Mouse (Mus musculus): ENCODE measurements around the gene Megf11. TPM values are rescaled to one million over a fixed set of nuclear protein-coding genes. Genes with fewer than 3 reads are reported as not detected.
A peak's percentile ranks its signal among the peaks of the same experiment; 100 is the strongest.

Gene Megf11
- polyA plus RNA-seq, 1 experiment from 2014 or later: 1.0 TPM

- H3K9me3 ChIP-seq: no peaks in the 10 kb centered on the region
- H3K36me3 ChIP-seq: no peaks in the 10 kb centered on the region
- no peaks in the 10 kb centered on the region for H3K27me3 ChIP-seq
- no peak overlapping the region for H3K27ac ChIP-seq
- ATAC-seq (ENCODE audit: borderline replicate concordance, extremely low read depth, low FRiP score, low TSS enrichment): no peak
- no peak overlapping the region for H3K4me2 ChIP-seq
- H3K9ac ChIP-seq: no peak overlapping the region
- WGBS: 80% methylated on average over 7 of the region's 7 CpGs
- H3K4me1 ChIP-seq: no peaks in the 10 kb centered on the region
- no peak overlapping the region for H3K4me3 ChIP-seq
Measured at GRCm38 (mm10) chr9:64355627-64356026, 29.8 kb upstream of the Megf11 start.

GRCm38 (mm10) chr9:64361231-64361950 lies 24.0 kb upstream of the Megf11 start:
- Histone ChIP-seq H3K9ac (no peak overlapping the region), H3K27ac (no peak overlapping the region), H3K36me3 (no peaks in the 10 kb centered on the region), H3K27me3 (no peaks in the 10 kb centered on the region), H3K4me3 (no peak overlapping the region), H3K4me1 (no peaks in the 10 kb centered on the region), H3K9me3 (no peaks in the 10 kb centered on the region), H3K4me2 (no peak overlapping the region)
- WGBS: 84% methylated on average over 9 of the region's 9 CpGs
- ATAC-seq (ENCODE audit: borderline replicate concordance, extremely low read depth, low FRiP score, low TSS enrichment): no peak

- H3K36me3 ChIP-seq: no peaks in the 10 kb centered on the region
- H3K4me3 ChIP-seq: no peak overlapping the region
- no peaks in the 10 kb centered on the region for H3K4me1 ChIP-seq
- ATAC-seq (ENCODE audit: borderline replicate concordance, extremely low read depth, low FRiP score, low TSS enrichment): no peak
- H3K4me2 ChIP-seq: no peak overlapping the region
- WGBS: 49% methylated on average over 7 of the region's 7 CpGs
- no peaks in the 10 kb centered on the region for H3K9me3 ChIP-seq
- H3K9ac ChIP-seq: no peak overlapping the region
- no peaks in the 10 kb centered on the region for H3K27me3 ChIP-seq
- H3K27ac ChIP-seq: no peak overlapping the region
Measured at GRCm38 (mm10) chr9:64369871-64370270, 15.6 kb upstream of the Megf11 start.

GRCm38 (mm10) chr9:64371305-64371819 lies 14.1 kb upstream of the Megf11 start:
- Histone ChIP-seq H3K4me3 (no peak overlapping the region), H3K9ac (no peak overlapping the region), H3K4me1 (no peaks in the 10 kb centered on the region), H3K27ac (no peak overlapping the region), H3K9me3 (no peaks in the 10 kb centered on the region), H3K4me2 (no peak overlapping the region), H3K36me3 (no peaks in the 10 kb centered on the region), H3K27me3 (no peaks in the 10 kb centered on the region)
- no peak for ATAC-seq (ENCODE audit: borderline replicate concordance, extremely low read depth, low FRiP score, low TSS enrichment)
- 34% methylated on average over 11 of the region's 11 CpGs for WGBS

GRCm38 (mm10) chr9:64376380-64376779 lies 9.0 kb upstream of the Megf11 start:
- Histone ChIP-seq H3K27me3 (no peaks in the 10 kb centered on the region), H3K4me1 (no peaks in the 10 kb centered on the region), H3K9me3 (no peaks in the 10 kb centered on the region), H3K4me2 (no peak overlapping the region), H3K4me3 (no peak overlapping the region), H3K9ac (no peak overlapping the region), H3K27ac (no peak overlapping the region), H3K36me3 (no peaks in the 10 kb centered on the region)
- ATAC-seq (ENCODE audit: borderline replicate concordance, extremely low read depth, low FRiP score, low TSS enrichment): no peak
- WGBS: 82% methylated on average over 2 of the region's 2 CpGs

DNA sequence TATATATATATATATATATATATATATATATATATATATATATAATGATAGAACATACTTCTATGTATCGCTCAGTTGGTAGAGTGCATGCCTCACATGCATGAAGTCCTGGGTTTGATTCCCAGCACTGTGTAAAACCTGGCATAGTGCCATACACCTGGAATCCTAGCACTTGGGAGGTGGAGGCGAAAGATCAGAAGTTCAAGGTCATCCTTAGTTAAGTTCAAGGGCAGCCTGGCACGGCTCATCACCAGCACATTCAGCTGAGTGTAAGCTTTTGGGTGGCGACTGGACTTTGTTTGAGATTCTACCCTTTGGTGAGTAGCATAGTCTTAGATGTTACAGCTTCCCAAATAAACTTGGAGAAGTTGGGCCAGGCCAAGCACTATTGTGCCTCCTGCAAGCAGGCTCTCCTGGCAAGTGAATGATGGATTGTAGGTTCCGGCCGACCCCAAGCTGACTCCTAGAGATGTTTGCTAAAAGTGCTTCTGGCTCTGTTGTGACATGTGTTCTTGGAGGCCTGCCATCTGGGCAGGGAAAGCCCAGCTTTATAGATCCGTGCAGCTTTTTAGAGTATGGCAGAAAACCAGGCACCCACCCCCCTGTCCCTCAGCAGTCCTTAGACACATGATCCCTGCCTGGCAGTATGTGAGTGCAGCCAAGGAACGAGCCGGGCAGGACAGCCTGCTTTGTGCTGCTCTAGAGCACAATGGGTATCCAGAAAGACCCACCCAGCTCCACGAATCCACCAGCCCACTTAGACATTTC lies 2.2 kb upstream of the Megf11 start:
- ATAC-seq (ENCODE audit: borderline replicate concordance, extremely low read depth, low FRiP score, low TSS enrichment): peak; percentile 56; the same call in 1 of the 2 replicates
- Histone ChIP-seq H3K27ac (no peak overlapping the region), H3K4me1 (peaks cover 39% of the 10 kb centered on the region), H3K27me3 (peaks cover 40% of the 10 kb centered on the region), H3K4me3 (no peak overlapping the region), H3K9me3 (no peaks in the 10 kb centered on the region), H3K36me3 (no peaks in the 10 kb centered on the region), H3K4me2 (0 out of 2 replicates have a peak overlapping the region, but pooled peaks have one; percentile 23), H3K9ac (no peak overlapping the region)
- WGBS: 21% methylated on average over 10 of the region's 10 CpGs

- peaks cover 63% of the 10 kb centered on the region for H3K27me3 ChIP-seq
- WGBS: 2% methylated on average over 45 of the region's 45 CpGs
Measured at GRCm38 (mm10) chr9:64386466-64387211, 1.2 kb downstream of the Megf11 start.

DNA sequence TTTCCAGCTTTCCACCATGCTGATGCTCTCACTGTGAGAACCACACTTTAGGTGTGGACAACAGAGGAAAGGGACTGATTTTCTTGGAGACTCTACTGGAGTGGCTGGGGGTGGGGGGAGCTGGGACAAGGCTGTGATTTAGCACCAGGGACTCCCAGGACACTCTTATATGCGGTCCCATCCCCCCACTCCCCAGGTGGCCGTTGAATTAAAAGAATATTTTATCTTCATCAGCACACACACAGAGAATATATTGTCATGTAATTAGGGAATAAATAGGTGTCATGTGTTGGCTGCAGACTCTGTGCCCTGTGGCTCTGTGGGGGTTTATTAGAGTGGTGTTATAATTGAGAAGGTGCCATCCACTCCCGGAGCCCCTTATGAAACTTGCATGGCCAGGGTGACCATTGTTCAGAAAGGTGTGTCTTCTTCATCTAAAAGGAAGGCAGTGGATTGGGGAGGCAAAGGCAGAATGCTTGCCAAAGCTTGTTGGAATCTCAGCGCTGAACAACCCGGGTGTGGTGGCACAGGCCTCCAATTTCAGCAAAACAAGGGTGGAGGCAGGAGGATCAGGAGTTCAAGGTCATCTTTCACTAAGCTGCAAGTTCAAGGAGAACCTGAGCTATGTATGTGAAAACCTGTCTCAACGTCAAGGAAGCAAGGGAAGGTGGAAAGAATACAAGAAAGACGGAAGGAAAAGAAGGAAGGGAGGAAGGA lies 4.3 kb downstream of the Megf11 start:
- Histone ChIP-seq H3K4me1 (peaks cover 26% of the 10 kb centered on the region), H3K36me3 (no peaks in the 10 kb centered on the region), H3K4me2 (no peak overlapping the region), H3K9ac (no peak overlapping the region), H3K9me3 (no peaks in the 10 kb centered on the region), H3K27ac (no peak overlapping the region), H3K27me3 (peaks cover 56% of the 10 kb centered on the region), H3K4me3 (no peak overlapping the region)
- no peak for ATAC-seq (ENCODE audit: borderline replicate concordance, extremely low read depth, low FRiP score, low TSS enrichment)
- WGBS: 61% methylated on average over 7 of the region's 7 CpGs

More at GRCm38 (mm10) chr9:64386466-64387211, 1.2 kb downstream of the Megf11 start:
- H3K9me3 ChIP-seq: no peaks in the 10 kb centered on the region
- peak overlapping the region; percentile 55 for H3K4me3 ChIP-seq
- peak overlapping the region; percentile 43; the same call in 1 of the 2 replicates for H3K9ac ChIP-seq
- H3K4me2 ChIP-seq: peak overlapping the region; percentile 100
- ATAC-seq (ENCODE audit: borderline replicate concordance, extremely low read depth, low FRiP score, low TSS enrichment): no peak
- H3K27ac ChIP-seq: no peak overlapping the region
- H3K36me3 ChIP-seq: no peaks in the 10 kb centered on the region
- H3K4me1 ChIP-seq: peaks cover 39% of the 10 kb centered on the region

- WGBS: 40% methylated on average over 5 of the region's 5 CpGs
- H3K27ac ChIP-seq: peak overlapping the region; percentile 63; the same call in 1 of the 2 replicates
- no peak overlapping the region for H3K9ac ChIP-seq
- peaks cover 6% of the 10 kb centered on the region for H3K4me1 ChIP-seq
- H3K36me3 ChIP-seq: no peaks in the 10 kb centered on the region
- no peak overlapping the region for H3K4me3 ChIP-seq
- no peak overlapping the region for H3K4me2 ChIP-seq
- peaks cover 16% of the 10 kb centered on the region; the same call in 1 of the 2 replicates for H3K27me3 ChIP-seq
- H3K9me3 ChIP-seq: no peaks in the 10 kb centered on the region
- ATAC-seq (ENCODE audit: borderline replicate concordance, extremely low read depth, low FRiP score, low TSS enrichment): 0 out of 2 replicates have a peak, but pooled peaks have one; percentile 49
Measured at GRCm38 (mm10) chr9:64393914-64394596, 8.6 kb downstream of the Megf11 start.

DNA sequence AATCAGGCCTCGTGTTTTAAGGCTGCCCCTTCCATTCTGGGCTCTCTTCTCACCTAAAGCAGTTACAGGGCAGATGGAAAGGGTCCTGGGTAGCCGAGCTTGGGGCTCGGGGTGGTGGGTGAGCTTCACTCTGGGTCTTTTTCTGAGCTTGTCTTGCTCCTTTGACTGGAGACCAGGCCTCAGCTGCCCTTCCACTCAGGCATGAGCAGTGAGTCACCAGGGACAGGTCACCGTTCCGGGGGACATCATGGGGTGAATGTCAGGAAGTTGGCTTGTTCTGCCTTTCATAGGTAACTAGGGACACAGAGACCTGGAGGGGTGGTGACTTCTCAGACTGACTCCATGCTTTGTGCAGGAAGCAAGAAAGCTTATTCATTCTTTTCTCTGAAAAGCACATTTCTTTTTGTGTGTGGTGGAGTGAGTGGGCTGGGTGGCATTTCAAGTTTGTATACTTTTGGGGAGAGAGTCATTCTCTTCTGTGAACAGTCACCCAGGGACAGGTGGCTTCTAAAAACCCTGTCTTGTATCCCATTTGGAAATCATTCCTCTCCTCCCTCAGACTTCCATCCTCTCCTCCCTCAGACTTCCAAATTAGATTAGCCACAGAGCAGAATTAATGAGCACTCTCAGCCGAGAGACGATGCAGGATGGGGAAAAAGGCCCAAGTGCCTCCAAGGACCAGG lies 10.0 kb downstream of the Megf11 start:
- 69% methylated on average over 7 of the region's 7 CpGs for WGBS

More for the DNA sequence above, 10.0 kb downstream of the Megf11 start:
- no peak for ATAC-seq (ENCODE audit: borderline replicate concordance, extremely low read depth, low FRiP score, low TSS enrichment)
- no peak overlapping the region for H3K4me3 ChIP-seq
- no peaks in the 10 kb centered on the region for H3K9me3 ChIP-seq
- peaks cover 6% of the 10 kb centered on the region for H3K4me1 ChIP-seq
- no peak overlapping the region for H3K9ac ChIP-seq
- H3K27ac ChIP-seq: no peak overlapping the region
- no peaks in the 10 kb centered on the region for H3K36me3 ChIP-seq
- H3K27me3 ChIP-seq: peaks cover 5% of the 10 kb centered on the region; the same call in 1 of the 2 replicates
- H3K4me2 ChIP-seq: no peak overlapping the region
